Mouse (Mus musculus) c-Kit-positive CD71-positive TER-119-negative erythroid progenitor cells, embryonic 14.5 days (primary cell): ENCODE data around the gene Cadm4.

Experiments
- DNase-seq: peaks from one replicate; pipeline ENCODE4 v3.0.0-alpha.2; 2013; ENCODE audit warnings: low read depth

The Cadm4 gene

GRCm38 (mm10) chr7:24533031-24533571 lies 51.3 kb downstream of the Cadm4 start:
- no peak for DNase-seq

- DNase-seq: no peak
These were observed 52.0 kb downstream of the Cadm4 start for GRCm38 (mm10) chr7:24533806-24534205.

GRCm38 (mm10) chr7:24534301-24534700 lies 52.5 kb downstream of the Cadm4 start:
- DNase-seq: no peak

- DNase-seq: no peak
These were observed 55.3 kb downstream of the Cadm4 start for GRCm38 (mm10) chr7:24537081-24537480.

- DNase-seq: no peak
These were observed 55.8 kb downstream of the Cadm4 start for GRCm38 (mm10) chr7:24537591-24537990.

- DNase-seq: no peak
These were observed 56.3 kb downstream of the Cadm4 start for GRCm38 (mm10) chr7:24538154-24538553.

- no peak for DNase-seq
These were observed 56.9 kb downstream of the Cadm4 start for GRCm38 (mm10) chr7:24538701-24539100.

- no peak for DNase-seq
These were observed 57.9 kb downstream of the Cadm4 start for GRCm38 (mm10) chr7:24539686-24540085.

GRCm38 (mm10) chr7:24544506-24544905 lies 62.7 kb downstream of the Cadm4 start:
- DNase-seq: peak; percentile 31

- no peak for DNase-seq
These were observed 64.3 kb downstream of the Cadm4 start, which contains the start of the genes Pinlyp and Xrcc1 for GRCm38 (mm10) chr7:24546068-24546614. Gene Pinlyp, minus strand, starts transcription at chr7:24546118. Gene Xrcc1, plus strand, starts transcription at chr7:24546289.

GRCm38 (mm10) chr7:24546634-24547389 lies 65.0 kb downstream of the Cadm4 start:
- DNase-seq: peak; percentile 99

- DNase-seq: no peak
These were observed 65.8 kb downstream of the Cadm4 start for GRCm38 (mm10) chr7:24547534-24548036.

- no peak for DNase-seq
These were observed 70.3 kb downstream of the Cadm4 start for GRCm38 (mm10) chr7:24551985-24552759.
